Mouse (Mus musculus): ENCODE data around the gene Slc6a18.

DNA sequence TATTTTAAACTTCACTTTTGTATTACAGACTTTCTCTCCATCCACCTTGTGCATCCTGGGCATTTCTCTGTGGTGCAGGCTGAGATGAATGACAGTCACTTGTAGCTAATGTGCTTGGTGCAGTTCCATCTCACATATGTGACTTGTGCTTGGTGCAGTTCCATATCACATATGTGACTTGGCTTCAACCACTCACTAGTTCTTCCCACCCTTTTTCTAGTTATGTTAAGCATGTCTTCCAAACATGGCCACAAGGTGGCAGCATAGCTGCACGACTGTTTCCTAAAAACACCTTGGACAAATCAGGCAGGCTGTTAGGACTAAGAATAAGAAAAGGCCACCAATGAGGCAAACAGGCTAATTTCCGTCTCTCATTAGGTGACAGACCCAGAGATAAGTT lies 40.4 kb upstream of the Slc6a18 start:
- TF ChIP-seq CTCF (IDR thresholded peaks at IDR 0.05; ENCODE audit: borderline replicate concordance, insufficient read depth, low read depth, low read length) (peak; percentile 66; the same call in 1 of the 2 replicates), POLR2A (IDR thresholded peaks at IDR 0.05; ENCODE audit: borderline replicate concordance, insufficient read depth, low read length) (no peak)
